8 mouse cellular contexts compared by ENCODE assay signal in the genomic region with DNA sequence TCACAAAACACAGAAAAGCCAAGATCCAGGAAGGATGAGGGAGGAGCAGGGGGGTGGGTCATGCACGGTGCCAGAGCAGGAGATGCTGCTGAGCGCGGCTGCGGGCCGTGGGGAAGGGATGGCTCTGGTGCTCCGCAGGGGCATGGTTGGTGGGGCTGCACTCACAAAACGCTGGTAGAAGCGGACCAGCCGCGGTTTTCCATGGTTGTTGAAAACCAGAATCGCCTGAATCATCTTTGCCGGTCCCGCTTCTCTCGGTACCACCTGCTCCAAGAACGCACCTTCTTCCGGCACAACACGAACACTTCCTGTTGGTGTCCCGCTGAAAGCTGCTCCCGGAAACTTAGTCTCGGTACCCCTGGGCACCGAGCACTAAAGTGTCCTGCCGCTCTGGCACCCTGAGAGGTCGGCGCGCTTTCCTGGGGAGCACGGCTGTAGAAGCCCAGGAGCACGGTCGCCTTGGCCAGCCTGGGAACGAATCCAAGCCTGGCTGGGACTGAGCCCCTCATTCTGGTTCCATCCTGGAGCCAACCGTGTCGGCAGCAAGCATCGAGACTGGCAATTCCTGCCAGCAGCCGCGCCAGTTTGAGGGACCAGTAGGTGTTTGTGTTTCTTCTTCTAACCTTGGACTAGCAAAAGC. TPM values are rescaled to one million over a fixed set of nuclear protein-coding genes. Genes with fewer than 3 reads are reported as not detected.
DNase-seq lines count a peak whose midpoint lies in the region; ATAC-seq and TF ChIP-seq lines count a peak whose summit lies in the region.

A gene (minus strand): TSS at position 306 of the 640 bp plus-strand sequence.

- H3K9ac ChIP-seq in ES-E14 (ENCODE audit: insufficient read depth, low read depth, low read length, poor library complexity, severe bottlenecking), result peak within 1 kb of the TSS; percentile 86
- peak within 1 kb of the TSS; percentile 81 for H3K9ac ChIP-seq in forebrain, embryonic 15.5 days (replicated peaks)

- intact Hi-C loops in heart, postnatal 25 days (cut with DNase I), result no loop called here

- no peaks in the 10 kb centered on the region for H3K27me3 ChIP-seq in forebrain, embryonic 15.5 days

- no peaks in the 10 kb centered on the region; the same call in 1 of the 2 replicates for H3K36me3 ChIP-seq in ES-E14 (ENCODE audit: control insufficient read depth, insufficient read depth, low read length, poor library complexity, severe bottlenecking)
- H3K36me3 ChIP-seq in forebrain, embryonic 15.5 days, result peaks cover 5% of the 10 kb centered on the region; the same call in 1 of the 2 replicates

- DNase-seq in ES-E14 (ENCODE audit: low read depth, low spot score), result peak; percentile 87
- DNase-seq in cerebellum, adult 11-12 months, result peak; percentile 87
- peak; percentile 69 for DNase-seq in heart, postnatal 25 days (ENCODE audit: low spot score)
- DNase-seq in layer of hippocampus, adult 18-20 months (ENCODE audit: low spot score in 2 of 2), result peak; percentile 88 to 95
- DNase-seq in lung, adult 2 months, result peak; percentile 88
- peak; percentile 67 to 74 for DNase-seq in thymus, adult 18-20 months

- H3K9me3 ChIP-seq in ES-E14 (ENCODE audit: control insufficient read depth, insufficient read depth, low read depth, low read length), result no peaks in the 10 kb centered on the region
- H3K9me3 ChIP-seq in forebrain, embryonic 15.5 days, result no peaks in the 10 kb centered on the region

- H3K4me2 ChIP-seq in forebrain, embryonic 15.5 days (replicated peaks), result peak within 1 kb of the TSS; percentile 61

- ATAC-seq in forebrain, embryonic 15.5 days (replicated peaks), result peak; percentile 97
- ATAC-seq in neutrophil, adult 5-6 weeks (ENCODE audit: extremely low read depth, insufficient number of reproducible peaks, low FRiP score, poor library complexity, severe bottlenecking), result peak; percentile 95

- H3K27ac ChIP-seq in ES-E14 (ENCODE audit: insufficient read depth, low read depth, low read length, poor library complexity, severe bottlenecking), result no peak within 1 kb of the TSS
- peak within 1 kb of the TSS; percentile 91 for H3K27ac ChIP-seq in forebrain, embryonic 15.5 days (replicated peaks)

- no peak for TF ChIP-seq CTCF in lung, adult 2 months (IDR thresholded peaks at IDR 0.05; ENCODE audit: insufficient read depth, low read length)

- in situ Hi-C loops in ES-E14 (cut with MboI; ENCODE audit: low sequenced_read_pairs in 2 of 2, unreplicated experiment in 2 of 2), result no loop called here

- peak within 1 kb of the TSS; percentile 87 to 93 for H3K4me3 ChIP-seq in ES-E14 (ENCODE audit: insufficient read depth in 1 of 2, low read depth in 1 of 2, low read length in 2 of 2, poor library complexity in 1 of 2, severe bottlenecking in 1 of 2)
- peak within 1 kb of the TSS; percentile 86 for H3K4me3 ChIP-seq in forebrain, embryonic 15.5 days
- H3K4me3 ChIP-seq in lung, adult 2 months (replicated peaks; ENCODE audit: extremely low read depth, low read depth, low read length), result peak within 1 kb of the TSS; percentile 86

- peak; percentile 51; the same call in 1 of the 2 replicates for TF ChIP-seq POLR2A in lung, adult 2 months (IDR thresholded peaks at IDR 0.05; ENCODE audit: borderline replicate concordance, extremely low read depth, low read depth, low read length)

- 0% methylated on average over 34 of the region's 34 CpGs for WGBS in forebrain, embryonic 15.5 days
- under 1% methylated on average over 34 of the region's 34 CpGs for WGBS in lung, adult 2 months

- 0 out of 4 replicates have a peak, but pooled peaks cover 0 to 2% of the 10 kb centered on the region in 2 experiments for H3K4me1 ChIP-seq in ES-E14 (ENCODE audit: control insufficient read depth in 2 of 2, insufficient read depth in 2 of 2, low read length in 2 of 2, poor library complexity in 1 of 2)
- peaks cover 26% of the 10 kb centered on the region for H3K4me1 ChIP-seq in forebrain, embryonic 15.5 days
- peaks cover 3% of the 10 kb centered on the region for H3K4me1 ChIP-seq in lung, adult 2 months (ENCODE audit: control insufficient read depth, insufficient read depth, low read length)

TF ChIP-seq in ES-E14, 5 proteins besides CTCF, POLR2A, EP300 and RAD21:
- TF ChIP-seq ZC3H11A (IDR thresholded peaks at IDR 0.05; ENCODE audit: borderline replicate concordance, low read depth, low read length), result no peak
- no peak for TF ChIP-seq CHD2 (IDR thresholded peaks at IDR 0.05; ENCODE audit: low read depth, low read length)
- TF ChIP-seq HCFC1 (IDR thresholded peaks at IDR 0.05; ENCODE audit: borderline replicate concordance, insufficient read depth, low read length), result peak; percentile 87

RNA-seq across cellular contexts. Expression of the gene that starts here (rescaled TPM):
- 9.4 and 11.0 TPM in 2 replicates for total RNA-seq in ES-E14 (2012; rRNA removed)
- 42.7 and 45.2 TPM in 2 replicates for polyA plus RNA-seq in forebrain, embryonic 15.5 days (2015; fragmentation: Nextera tagmentation; extraction: Ambion mirVana)
- total RNA-seq in heart, postnatal 25 days (2021), result 10 to 100 TPM; 19.2 to 21.5 TPM
- 10 to 100 TPM; 46.1 to 47.9 TPM for total RNA-seq in layer of hippocampus, adult 18-20 months (2021)
- 13.1 and 15.6 TPM in 2 replicates for polyA plus RNA-seq in lung, adult 2 months (2012; rRNA removed)
- 5.0 and 5.9 TPM in 2 replicates for total RNA-seq in neutrophil, adult 5-6 weeks (2017)
